Mouse (Mus musculus) MEL (cell line): Measurements from ENCODE around the gene Syt8. TPM values are rescaled to one million over a fixed set of nuclear protein-coding genes. Genes with fewer than 3 reads are reported as not detected.

Experiments
- DNase-seq: peaks from one replicate; pipeline ENCODE4 v3.0.0; 2011; ENCODE audit warnings: low read depth, low spot score
- H3K27ac ChIP-seq: 2 replicates; pipeline ENCODE4 v1.5.1; 2012; ENCODE audit warnings: low read depth, mild to moderate bottlenecking, control low read depth, low read length, moderate library complexity; ENCODE audit not compliant: control insufficient read depth
- H3K27me3 ChIP-seq, 2 experiments: fragments of 150-350 bp in 1 of 2; sonication (generic) in 1 of 2; 2 replicates each; pipeline ENCODE4 v1.6.1; 2012; ENCODE audit warnings: low read length in 2 of 2, mild to moderate bottlenecking in 2 of 2, improper control_type of control experiment in 1 of 2, moderate library complexity in 1 of 2; ENCODE audit not compliant: insufficient read depth in 2 of 2, control insufficient read depth in 1 of 2
- H3K36me3 ChIP-seq, 2 experiments: 2 replicates each; pipeline ENCODE4 v1.6.1; 2012 to 2014; ENCODE audit warnings: low read length in 2 of 2, improper control_type of control experiment in 1 of 2, inconsistent platforms in 1 of 2, mild to moderate bottlenecking in 1 of 2; ENCODE audit not compliant: insufficient read depth in 2 of 2, control insufficient read depth in 1 of 2
- H3K4me1 ChIP-seq, 2 experiments: fragments of 150-350 bp in 1 of 2; sonication (generic) in 1 of 2; 2 replicates each; pipeline ENCODE4 v1.6.1; 2012; ENCODE audit warnings: low read length in 2 of 2, improper control_type of control experiment in 1 of 2, mild to moderate bottlenecking in 1 of 2; ENCODE audit not compliant: insufficient read depth in 2 of 2, control insufficient read depth in 1 of 2
- H3K4me3 ChIP-seq, 2 experiments: fragments of 150-350 bp in 1 of 2; sonication (generic) in 1 of 2; 2 replicates each; pipeline ENCODE4 v1.5.1; 2012; ENCODE audit warnings: low read depth in 2 of 2, low read length in 2 of 2, mild to moderate bottlenecking in 2 of 2, moderate library complexity in 2 of 2, control low read depth in 1 of 2, improper control_type of control experiment in 1 of 2; ENCODE audit not compliant: control insufficient read depth in 1 of 2, insufficient read depth in 1 of 2
- H3K79me2 ChIP-seq: 2 replicates; pipeline ENCODE4 v1.6.1; 2012; ENCODE audit warnings: mild to moderate bottlenecking, low read length, moderate library complexity; ENCODE audit not compliant: control insufficient read depth, poor library complexity, insufficient read depth
- H3K9ac ChIP-seq: 2 replicates; pipeline ENCODE4 v1.6.1; 2012; ENCODE audit warnings: low read depth, mild to moderate bottlenecking, control low read depth, low read length, moderate library complexity; ENCODE audit not compliant: control insufficient read depth, poor library complexity, severe bottlenecking
- H3K9me3 ChIP-seq: fragments of 150-350 bp; sonication (generic); replicated peaks from 2 replicates; pipeline ENCODE4 v1.6.1; 2012; ENCODE audit warnings: mild to moderate bottlenecking, low read length, improper control_type of control experiment, moderate library complexity; ENCODE audit not compliant: insufficient read depth
- BHLHE40 ChIP-seq: IDR thresholded peaks from 2 replicates; pipeline ENCODE4 v1.6.1; 2012; ENCODE audit warnings: low read depth, mild to moderate bottlenecking, inconsistent platforms, low read length, improper control_type of control experiment, borderline replicate concordance
- CHD1 ChIP-seq: IDR thresholded peaks from 2 replicates; pipeline ENCODE4 v1.6.1; 2012; ENCODE audit warnings: low read depth, mild to moderate bottlenecking, inconsistent platforms, low read length, improper control_type of control experiment
- CHD2 ChIP-seq: IDR thresholded peaks from 2 replicates; pipeline ENCODE4 v1.6.1; 2011; ENCODE audit warnings: low read length, improper control_type of control experiment
- CTCF ChIP-seq, 3 experiments: IDR thresholded peaks in 2 of 3; conservative IDR thresholded peaks in 1 of 3; 2 replicates each; pipeline ENCODE4 v1.5.1; 2011 to 2012; ENCODE audit warnings: low read length in 3 of 3, low read depth in 2 of 3, mild to moderate bottlenecking in 2 of 3, improper control_type of control experiment in 1 of 3, inconsistent platforms in 1 of 3, mixed read lengths in 1 of 3, moderate library complexity in 1 of 3; ENCODE audit not compliant: control insufficient read depth in 1 of 3, insufficient read depth in 1 of 3, poor library complexity in 1 of 3, severe bottlenecking in 1 of 3
- E2F4 ChIP-seq: IDR thresholded peaks from 2 replicates; pipeline ENCODE4 v1.6.1; 2011; ENCODE audit warnings: low read depth, low read length, improper control_type of control experiment, borderline replicate concordance
- EP300 ChIP-seq, 2 experiments: IDR thresholded peaks; 2 replicates each; pipeline ENCODE4 v1.6.1; 2011; ENCODE audit warnings: improper control_type of control experiment in 2 of 2, low read length in 2 of 2, low read depth in 1 of 2, mild to moderate bottlenecking in 1 of 2
- GATA1 ChIP-seq: IDR thresholded peaks from 2 replicates; pipeline ENCODE4 v1.6.1; 2011; ENCODE audit warnings: low read depth, low read length, improper control_type of control experiment
- MAFK ChIP-seq: IDR thresholded peaks from 2 replicates; pipeline ENCODE4 v1.6.1; 2011; ENCODE audit warnings: low read depth, mild to moderate bottlenecking, low read length, improper control_type of control experiment, borderline replicate concordance
- MAZ ChIP-seq: IDR thresholded peaks from 2 replicates; pipeline ENCODE4 v1.6.1; 2012; ENCODE audit warnings: low read depth, mild to moderate bottlenecking, inconsistent platforms, low read length, improper control_type of control experiment
- MEF2A ChIP-seq: IDR thresholded peaks from 2 replicates; pipeline ENCODE4 v1.6.1; 2014; ENCODE audit warnings: low read depth, mild to moderate bottlenecking, inconsistent platforms, low read length, improper control_type of control experiment; ENCODE audit not compliant: poor library complexity, insufficient replicate concordance, severe bottlenecking; ENCODE audit errors: extremely low read depth
- MYB ChIP-seq: IDR thresholded peaks from 2 replicates; pipeline ENCODE4 v1.6.1; 2011; ENCODE audit warnings: mild to moderate bottlenecking, low read depth, low read length, improper control_type of control experiment
- NRF1 ChIP-seq: IDR thresholded peaks from 2 replicates; pipeline ENCODE4 v1.6.1; 2014; ENCODE audit warnings: low read depth, mild to moderate bottlenecking, inconsistent platforms, low read length, improper control_type of control experiment, moderate library complexity; ENCODE audit not compliant: poor library complexity, insufficient read depth, severe bottlenecking
- POLR2A ChIP-seq, 2 experiments: IDR thresholded peaks; 2 replicates each; pipeline ENCODE4 v1.6.1; 2011 to 2012; ENCODE audit warnings: low read length in 2 of 2, mild to moderate bottlenecking in 2 of 2, control low read depth in 1 of 2, improper control_type of control experiment in 1 of 2, low read depth in 1 of 2, moderate library complexity in 1 of 2; ENCODE audit not compliant: control insufficient read depth in 1 of 2, insufficient read depth in 1 of 2, poor library complexity in 1 of 2
- POLR2AphosphoS2 ChIP-seq: IDR thresholded peaks from 2 replicates; pipeline ENCODE4 v1.6.1; 2011; ENCODE audit warnings: low read length, improper control_type of control experiment
- POLR2AphosphoS5 ChIP-seq: IDR thresholded peaks from 2 replicates; pipeline ENCODE4 v1.6.1; 2012; ENCODE audit warnings: low read depth, borderline replicate concordance, mild to moderate bottlenecking, inconsistent platforms, low read length, moderate library complexity, mixed read lengths
- SMC3 ChIP-seq: IDR thresholded peaks from 2 replicates; pipeline ENCODE4 v1.6.1; 2011; ENCODE audit warnings: low read depth, low read length, improper control_type of control experiment
- TBP ChIP-seq: IDR thresholded peaks from 2 replicates; pipeline ENCODE4 v1.8.0; 2011; ENCODE audit warnings: low read depth, low read length, improper control_type of control experiment
- TCF12 ChIP-seq: IDR thresholded peaks from 2 replicates; pipeline ENCODE4 v1.6.1; 2014; ENCODE audit warnings: low read depth, mild to moderate bottlenecking, inconsistent platforms, low read length, improper control_type of control experiment, moderate library complexity
- USF2 ChIP-seq, 2 experiments: IDR thresholded peaks; 2 replicates each; pipeline ENCODE4 v1.6.1; 2011 to 2012; ENCODE audit warnings: improper control_type of control experiment in 2 of 2, low read length in 2 of 2, borderline replicate concordance in 1 of 2, inconsistent platforms in 1 of 2, low read depth in 1 of 2, mild to moderate bottlenecking in 1 of 2; ENCODE audit not compliant: insufficient read depth in 1 of 2
- ZC3H11A ChIP-seq: IDR thresholded peaks from 2 replicates; pipeline ENCODE4 v1.6.1; 2012; ENCODE audit warnings: low read depth, mild to moderate bottlenecking, inconsistent platforms, low read length, improper control_type of control experiment
- ZKSCAN1 ChIP-seq: IDR thresholded peaks from 2 replicates; pipeline ENCODE4 v1.6.1; 2012; ENCODE audit warnings: low read depth, mild to moderate bottlenecking, inconsistent platforms, low read length, improper control_type of control experiment, moderate library complexity
- ZMIZ1 ChIP-seq: IDR thresholded peaks from 2 replicates; pipeline ENCODE4 v1.6.1; 2012; ENCODE audit warnings: low read depth, mild to moderate bottlenecking, inconsistent platforms, low read length, improper control_type of control experiment, moderate library complexity
- ZNF384 ChIP-seq: IDR thresholded peaks from 2 replicates; pipeline ENCODE4 v1.6.1; 2012; ENCODE audit warnings: low read depth, mild to moderate bottlenecking, inconsistent platforms, low read length, improper control_type of control experiment
- polyA plus RNA-seq, 2 experiments: library from polyadenylated mRNA; stranded (reverse) in 1 of 2; unstranded in 1 of 2; fragments of >175 nt in 1 of 2; fragments of >200 nt in 1 of 2; gene quantifications; 2 replicates each; pipeline versions ENCODE4 v1.2.1 to v1.2.4; 2012; ENCODE audit warnings: low replicate concordance in 2 of 2, low read depth in 1 of 2; ENCODE audit not compliant: insufficient read length in 2 of 2, insufficient read depth in 1 of 2, missing spikeins in 1 of 2
- total RNA-seq: library from RNA; depleted of rRNA; stranded (reverse); fragments of 300-350 nt; gene quantifications from 2 replicates; pipeline ENCODE4 v1.2.3, GENCODE M21; 2012

The Syt8 gene
- total and polyA plus RNA-seq, 3 experiments: not detected

- H3K27me3 ChIP-seq: no peaks in the 10 kb centered on the region; a peak in 2 of 4 replicates
- no peak for DNase-seq
- H3K9ac ChIP-seq: no peak overlapping the region
- H3K27ac ChIP-seq: no peak overlapping the region
- H3K4me1 ChIP-seq: no peaks in the 10 kb centered on the region
- H3K36me3 ChIP-seq: no peaks in the 10 kb centered on the region
- no peaks in the 10 kb centered on the region for H3K79me2 ChIP-seq
- H3K4me3 ChIP-seq: no peak overlapping the region
- no peak for TF ChIP-seq ZKSCAN1
- TF ChIP-seq EP300 (IDR thresholded peaks at IDR 0.05; ENCODE audit: low read depth in 1 of 2, low read length in 2 of 2): no peak
- TF ChIP-seq CHD2: no peak
- TF ChIP-seq CTCF (IDR thresholded peaks at IDR 0.05 in 2 of 3, conservative IDR thresholded peaks at IDR 0.05 in 1 of 3; ENCODE audit: control insufficient read depth in 1 of 3, insufficient read depth in 1 of 3, low read depth in 2 of 3, low read length in 3 of 3, poor library complexity in 1 of 3, severe bottlenecking in 1 of 3): no peak
- TF ChIP-seq MEF2A: no peak
- no peak for TF ChIP-seq E2F4
- TF ChIP-seq POLR2AphosphoS5: no peak
- TF ChIP-seq BHLHE40: no peak
- TF ChIP-seq TBP: no peak
- TF ChIP-seq ZC3H11A: no peak
- TF ChIP-seq SMC3: no peak
- TF ChIP-seq ZMIZ1: no peak
- no peak for TF ChIP-seq MAZ
- no peaks in the 10 kb centered on the region for H3K9me3 ChIP-seq
Measured at GRCm38 (mm10) chr7:142483136-142483535, 48.5 kb downstream of the Syt8 start.

- Histone ChIP-seq H3K79me2 (no peaks in the 10 kb centered on the region), H3K9ac (no peak overlapping the region), H3K4me3 (no peak overlapping the region), H3K36me3 (no peaks in the 10 kb centered on the region), H3K4me1 (no peaks in the 10 kb centered on the region), H3K27ac (no peak overlapping the region), H3K27me3 (no peaks in the 10 kb centered on the region), H3K9me3 (no peaks in the 10 kb centered on the region)
- TF ChIP-seq TCF12 (no peak), USF2 (IDR thresholded peaks at IDR 0.05; ENCODE audit: borderline replicate concordance in 1 of 2, insufficient read depth in 1 of 2, low read depth in 1 of 2, low read length in 2 of 2) (no peak), ZMIZ1 (no peak), MAZ (no peak), GATA1 (no peak), CHD1 (no peak), NRF1 (no peak), POLR2AphosphoS2 (no peak), MYB (no peak), ZKSCAN1 (no peak), SMC3 (no peak), EP300 (IDR thresholded peaks at IDR 0.05; ENCODE audit: low read depth in 1 of 2, low read length in 2 of 2) (no peak), CTCF (IDR thresholded peaks at IDR 0.05 in 2 of 3, conservative IDR thresholded peaks at IDR 0.05 in 1 of 3; ENCODE audit: control insufficient read depth in 1 of 3, insufficient read depth in 1 of 3, low read depth in 2 of 3, low read length in 3 of 3, poor library complexity in 1 of 3, severe bottlenecking in 1 of 3) (no peak), ZNF384 (no peak), E2F4 (no peak), MAFK (no peak), CHD2 (no peak), POLR2A (IDR thresholded peaks at IDR 0.05; ENCODE audit: control insufficient read depth in 1 of 2, insufficient read depth in 1 of 2, low read depth in 1 of 2, low read length in 2 of 2, poor library complexity in 1 of 2) (no peak)
- DNase-seq: no peak
Measured at GRCm38 (mm10) chr7:142484780-142485179, 50.1 kb downstream of the Syt8 start.
